Mouse (Mus musculus): ENCODE data around the gene Mtmr3. TPM values are rescaled to one million over a fixed set of nuclear protein-coding genes. Genes with fewer than 3 reads are reported as not detected.

Gene Mtmr3
- polyA plus RNA-seq, 1 experiment from 2014 or later, result 27.9 TPM

GRCm38 (mm10) chr11:4462868-4463267 lies 131.8 kb downstream of the Mtmr3 start:
- Histone ChIP-seq H3K9me3 (replicated peaks) (no peaks in the 10 kb centered on the region), H3K4me2 (replicated peaks) (no peak overlapping the region), H3K36me3 (no peaks in the 10 kb centered on the region), H3K27me3 (no peaks in the 10 kb centered on the region), H3K9ac (no peak overlapping the region), H3K4me3 (replicated peaks) (no peak overlapping the region), H3K4me1 (no peaks in the 10 kb centered on the region), H3K27ac (replicated peaks) (no peak overlapping the region)
- WGBS, result 72% methylated on average over 2 of the region's 2 CpGs
- ATAC-seq (ENCODE audit: insufficient number of reproducible peaks, low FRiP score, low TSS enrichment, low read depth), result no peak

DNA sequence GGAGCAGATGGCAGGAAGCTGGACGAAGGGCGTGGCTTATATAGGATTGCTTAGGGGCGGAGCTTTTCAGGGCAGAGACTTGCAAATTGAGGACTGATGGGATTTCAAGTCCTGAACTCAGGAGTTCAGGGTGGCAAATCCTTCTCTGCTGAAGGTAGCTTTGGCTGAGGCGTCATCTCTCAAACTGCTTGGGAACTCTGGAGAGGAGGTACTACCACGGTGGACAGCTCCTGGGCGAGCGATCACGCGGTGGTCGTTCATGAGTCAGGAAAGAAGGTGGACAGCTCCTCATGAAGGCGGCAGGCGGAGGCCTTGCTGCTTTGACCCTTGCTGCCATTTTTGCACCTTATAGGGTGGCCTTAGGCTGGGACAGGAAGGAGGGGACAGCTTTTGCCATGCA lies 133.5 kb downstream of the Mtmr3 start:
- H3K4me1 ChIP-seq, result no peaks in the 10 kb centered on the region
- no peak overlapping the region for H3K27ac ChIP-seq (replicated peaks)
- 20% methylated on average over 12 of the region's 12 CpGs for WGBS
- H3K9ac ChIP-seq, result no peak overlapping the region
- H3K4me2 ChIP-seq (replicated peaks), result no peak overlapping the region
- H3K9me3 ChIP-seq (replicated peaks), result no peaks in the 10 kb centered on the region
- no peaks in the 10 kb centered on the region for H3K27me3 ChIP-seq
- ATAC-seq (ENCODE audit: insufficient number of reproducible peaks, low FRiP score, low TSS enrichment, low read depth), result no peak
- H3K4me3 ChIP-seq (replicated peaks), result no peak overlapping the region
- H3K36me3 ChIP-seq, result no peaks in the 10 kb centered on the region

DNA sequence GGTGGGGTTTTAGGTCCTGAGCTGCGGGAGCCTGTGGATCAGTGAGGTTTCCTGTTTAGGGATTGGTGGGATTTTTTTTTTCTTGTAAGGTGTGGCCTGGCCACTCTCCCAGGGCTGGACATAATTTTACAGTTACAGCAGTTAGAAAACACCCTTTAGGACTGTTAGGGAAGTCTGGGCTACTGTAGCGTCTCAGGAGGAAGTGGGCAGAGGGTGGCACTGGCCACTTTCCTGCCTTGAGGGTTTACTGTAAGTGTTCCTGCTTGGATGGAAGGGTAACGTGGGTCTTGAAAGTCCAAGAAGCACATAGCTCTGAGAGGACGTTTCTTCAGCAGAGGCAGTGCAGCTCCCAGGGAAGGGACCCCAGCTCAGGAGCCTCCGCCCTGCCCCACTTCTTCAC lies 134.0 kb downstream of the Mtmr3 start:
- H3K4me1 ChIP-seq, result no peaks in the 10 kb centered on the region
- H3K4me2 ChIP-seq (replicated peaks), result no peak overlapping the region
- no peaks in the 10 kb centered on the region for H3K36me3 ChIP-seq
- H3K27me3 ChIP-seq, result no peaks in the 10 kb centered on the region
- H3K9me3 ChIP-seq (replicated peaks), result no peaks in the 10 kb centered on the region
- no peak overlapping the region for H3K9ac ChIP-seq
- WGBS, result 54% methylated on average over 5 of the region's 5 CpGs
- ATAC-seq (ENCODE audit: insufficient number of reproducible peaks, low FRiP score, low TSS enrichment, low read depth), result no peak
- H3K4me3 ChIP-seq (replicated peaks), result no peak overlapping the region
- no peak overlapping the region for H3K27ac ChIP-seq (replicated peaks)

DNA sequence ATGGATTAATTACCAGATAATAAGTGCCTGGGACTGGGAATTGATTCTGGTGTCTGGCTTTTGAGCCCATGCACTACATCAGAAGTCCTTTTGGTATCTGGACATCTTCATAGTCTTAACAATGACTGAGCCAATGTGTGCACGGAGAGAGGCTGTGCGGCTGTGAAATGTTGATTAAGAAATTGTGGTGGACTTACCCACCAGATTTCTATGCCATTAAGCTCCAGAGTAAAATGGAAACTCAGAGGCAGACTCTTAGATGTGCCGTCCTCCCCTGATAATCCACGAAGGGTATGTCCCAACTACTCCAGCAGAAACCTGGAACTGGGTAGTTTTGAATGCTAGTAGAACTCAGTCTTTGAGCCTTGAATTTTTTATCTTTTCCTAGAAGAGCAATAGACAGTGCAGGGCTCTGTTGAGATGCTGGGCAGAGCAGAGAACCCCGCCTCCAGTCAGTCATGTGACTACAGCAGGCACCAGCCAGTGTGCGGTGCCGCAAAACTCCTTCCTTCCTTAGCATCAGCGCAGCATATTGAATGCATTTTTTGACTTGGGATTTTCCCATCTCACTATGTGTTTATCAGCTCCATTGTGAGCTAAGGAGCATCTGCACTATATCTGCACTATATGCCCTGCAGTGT lies 139.6 kb downstream of the Mtmr3 start:
- no peak for ATAC-seq (ENCODE audit: insufficient number of reproducible peaks, low FRiP score, low TSS enrichment, low read depth)
- Histone ChIP-seq H3K4me1 (no peaks in the 10 kb centered on the region), H3K27me3 (no peaks in the 10 kb centered on the region), H3K4me3 (replicated peaks) (no peak overlapping the region), H3K9me3 (replicated peaks) (no peaks in the 10 kb centered on the region), H3K27ac (replicated peaks) (no peak overlapping the region), H3K9ac (no peak overlapping the region), H3K36me3 (no peaks in the 10 kb centered on the region), H3K4me2 (replicated peaks) (no peak overlapping the region)
- WGBS, result 71% methylated on average over 8 of the region's 8 CpGs

GRCm38 (mm10) chr11:4452467-4453184 lies 142.0 kb downstream of the Mtmr3 start:
- Histone ChIP-seq H3K27me3 (no peaks in the 10 kb centered on the region), H3K4me3 (replicated peaks) (no peak overlapping the region), H3K27ac (replicated peaks) (no peak overlapping the region), H3K9ac (no peak overlapping the region), H3K36me3 (no peaks in the 10 kb centered on the region), H3K4me1 (no peaks in the 10 kb centered on the region), H3K9me3 (replicated peaks) (no peaks in the 10 kb centered on the region), H3K4me2 (replicated peaks) (no peak overlapping the region)
- 82% methylated on average over 12 of the region's 12 CpGs for WGBS
- ATAC-seq (ENCODE audit: insufficient number of reproducible peaks, low FRiP score, low TSS enrichment, low read depth), result no peak

- H3K27me3 ChIP-seq, result no peaks in the 10 kb centered on the region
- ATAC-seq (ENCODE audit: insufficient number of reproducible peaks, low FRiP score, low TSS enrichment, low read depth), result no peak
- H3K9ac ChIP-seq, result no peak overlapping the region
- WGBS, result 24% methylated on average over 9 of the region's 9 CpGs
- no peaks in the 10 kb centered on the region for H3K9me3 ChIP-seq (replicated peaks)
- no peaks in the 10 kb centered on the region for H3K4me1 ChIP-seq
- H3K27ac ChIP-seq (replicated peaks), result no peak overlapping the region
- no peaks in the 10 kb centered on the region for H3K36me3 ChIP-seq
- no peak overlapping the region for H3K4me3 ChIP-seq (replicated peaks)
- H3K4me2 ChIP-seq (replicated peaks), result no peak overlapping the region
Measured at GRCm38 (mm10) chr11:4451116-4451515, 143.5 kb downstream of the Mtmr3 start.

- H3K27ac ChIP-seq (replicated peaks), result no peak overlapping the region
- no peaks in the 10 kb centered on the region for H3K9me3 ChIP-seq (replicated peaks)
- H3K9ac ChIP-seq, result no peak overlapping the region
- ATAC-seq (ENCODE audit: insufficient number of reproducible peaks, low FRiP score, low TSS enrichment, low read depth), result no peak
- no peak overlapping the region for H3K4me2 ChIP-seq (replicated peaks)
- H3K4me1 ChIP-seq, result no peaks in the 10 kb centered on the region
- H3K27me3 ChIP-seq, result no peaks in the 10 kb centered on the region
- no peaks in the 10 kb centered on the region for H3K36me3 ChIP-seq
- 91% methylated on average over 9 of the region's 9 CpGs for WGBS
- H3K4me3 ChIP-seq (replicated peaks), result no peak overlapping the region
Measured at GRCm38 (mm10) chr11:4446195-4446868, 148.3 kb downstream of the Mtmr3 start.

GRCm38 (mm10) chr11:4442280-4442679 lies 152.4 kb downstream of the Mtmr3 start:
- Histone ChIP-seq H3K27ac (replicated peaks) (no peak overlapping the region), H3K36me3 (no peaks in the 10 kb centered on the region), H3K9ac (no peak overlapping the region), H3K4me2 (replicated peaks) (no peak overlapping the region), H3K9me3 (replicated peaks) (no peaks in the 10 kb centered on the region), H3K4me1 (no peaks in the 10 kb centered on the region), H3K4me3 (replicated peaks) (no peak overlapping the region), H3K27me3 (no peaks in the 10 kb centered on the region)
- WGBS, result 52% methylated on average over 1 of the region's 1 CpGs
- ATAC-seq (ENCODE audit: insufficient number of reproducible peaks, low FRiP score, low TSS enrichment, low read depth), result no peak

GRCm38 (mm10) chr11:4440978-4441377 lies 153.7 kb downstream of the Mtmr3 start, which contains the start of gene Hormad2:
TSS of gene Hormad2 (minus strand) at chr11:4441105.
- 50% methylated on average over 19 of the region's 19 CpGs for WGBS
- H3K27ac ChIP-seq (replicated peaks), result no peak within 1 kb of the TSS
- H3K4me2 ChIP-seq (replicated peaks), result no peak within 1 kb of the TSS
- no peaks in the 10 kb centered on the region for H3K27me3 ChIP-seq
- no peaks in the 10 kb centered on the region for H3K36me3 ChIP-seq
- H3K4me3 ChIP-seq (replicated peaks), result no peak within 1 kb of the TSS
- H3K9me3 ChIP-seq (replicated peaks), result no peaks in the 10 kb centered on the region
- ATAC-seq (ENCODE audit: insufficient number of reproducible peaks, low FRiP score, low TSS enrichment, low read depth), result no peak
- no peaks in the 10 kb centered on the region for H3K4me1 ChIP-seq
- H3K9ac ChIP-seq, result no peak within 1 kb of the TSS

GRCm38 (mm10) chr11:4438211-4438610 lies 156.5 kb downstream of the Mtmr3 start:
- Histone ChIP-seq H3K9me3 (replicated peaks) (no peaks in the 10 kb centered on the region), H3K36me3 (no peaks in the 10 kb centered on the region), H3K4me1 (no peaks in the 10 kb centered on the region), H3K4me3 (replicated peaks) (no peak overlapping the region), H3K4me2 (replicated peaks) (no peak overlapping the region), H3K27me3 (no peaks in the 10 kb centered on the region), H3K9ac (no peak overlapping the region), H3K27ac (replicated peaks) (no peak overlapping the region)
- ATAC-seq (ENCODE audit: insufficient number of reproducible peaks, low FRiP score, low TSS enrichment, low read depth), result no peak
- 54% methylated on average over 2 of the region's 2 CpGs for WGBS

DNA sequence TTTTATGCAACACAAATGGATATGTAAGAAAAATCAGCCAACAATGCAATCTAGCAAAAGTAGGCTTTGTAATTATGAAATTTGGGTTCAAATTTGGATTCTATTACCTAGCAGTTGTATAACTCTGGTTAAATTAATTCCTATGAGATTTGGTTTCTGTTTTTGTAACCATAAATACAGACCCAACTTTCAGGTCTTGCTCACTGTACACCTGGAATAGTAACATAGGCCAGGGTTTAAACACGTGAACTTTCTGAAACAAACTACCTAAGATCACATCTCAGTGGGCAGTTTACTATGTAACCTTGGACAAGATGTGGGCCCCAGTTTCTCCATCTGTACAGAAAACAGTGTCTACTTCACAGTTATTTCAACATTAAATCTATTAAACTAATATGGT lies 157.3 kb downstream of the Mtmr3 start:
- ATAC-seq (ENCODE audit: insufficient number of reproducible peaks, low FRiP score, low TSS enrichment, low read depth), result no peak
- no peaks in the 10 kb centered on the region for H3K4me1 ChIP-seq
- no peak overlapping the region for H3K9ac ChIP-seq
- H3K27me3 ChIP-seq, result no peaks in the 10 kb centered on the region
- no peaks in the 10 kb centered on the region for H3K9me3 ChIP-seq (replicated peaks)
- H3K4me3 ChIP-seq (replicated peaks), result no peak overlapping the region
- H3K36me3 ChIP-seq, result no peaks in the 10 kb centered on the region
- whole genome bisulfite sequencing, result 80% methylated on average over 1 of the region's 1 CpGs
- H3K4me2 ChIP-seq (replicated peaks), result no peak overlapping the region
- H3K27ac ChIP-seq (replicated peaks), result no peak overlapping the region

All from embryonic facial prominence, embryonic 15.5 days (tissue).